ENCODE assay signal across 8 mouse cellular contexts in genomic region chr1:57995432-57996132, GRCm38 (mm10). TPM values are rescaled to one million over a fixed set of nuclear protein-coding genes. Genes with fewer than 3 reads are reported as not detected.
A peak's percentile ranks its signal among the peaks of the same experiment; 100 is the strongest.
DNase-seq lines count a peak whose midpoint lies in the region; ATAC-seq and TF ChIP-seq lines count a peak whose summit lies in the region.

Sgo2a (plus strand) TSS chr1:57995971.

- peak within 1 kb of the TSS; percentile 84 for H3K4me2 ChIP-seq in heart, embryonic 15.5 days
- H3K4me2 ChIP-seq in liver, embryonic 14.5 days (ENCODE audit: low read depth) = peak within 1 kb of the TSS; percentile 80
- peak within 1 kb of the TSS; percentile 79 for H3K4me2 ChIP-seq in neural tube, embryonic 11.5 days (ENCODE audit: low read depth)
- H3K4me2 ChIP-seq in stomach, postnatal 0 days (replicated peaks; ENCODE audit: low read depth) = peak within 1 kb of the TSS; percentile 79

- H3K9ac ChIP-seq in heart, embryonic 15.5 days = peak within 1 kb of the TSS; percentile 78
- peak within 1 kb of the TSS; percentile 98 for H3K9ac ChIP-seq in liver, embryonic 14.5 days (replicated peaks)
- H3K9ac ChIP-seq in neural tube, embryonic 11.5 days (ENCODE audit: low read length) = peak within 1 kb of the TSS; percentile 70
- H3K9ac ChIP-seq in stomach, postnatal 0 days (ENCODE audit: low read length) = peak within 1 kb of the TSS; percentile 67

- no peaks in the 10 kb centered on the region for H3K9me3 ChIP-seq in forebrain, embryonic 10.5 days
- no peaks in the 10 kb centered on the region for H3K9me3 ChIP-seq in heart, embryonic 15.5 days (replicated peaks)
- H3K9me3 ChIP-seq in liver, embryonic 14.5 days (ENCODE audit: control insufficient read depth, low read length) = no peaks in the 10 kb centered on the region
- H3K9me3 ChIP-seq in neural tube, embryonic 11.5 days (ENCODE audit: control insufficient read depth, low read length) = no peaks in the 10 kb centered on the region
- H3K9me3 ChIP-seq in stomach, postnatal 0 days (ENCODE audit: control insufficient read depth, low read length) = no peaks in the 10 kb centered on the region

- peak within 1 kb of the TSS; percentile 94 for H3K4me3 ChIP-seq in forebrain, embryonic 10.5 days
- H3K4me3 ChIP-seq in heart, embryonic 15.5 days = peak within 1 kb of the TSS; percentile 82
- H3K4me3 ChIP-seq in liver, embryonic 14.5 days (ENCODE audit: insufficient read depth in 1 of 2, low read depth in 2 of 2, low read length in 2 of 2) = peak within 1 kb of the TSS; percentile 76 to 99
- H3K4me3 ChIP-seq in neural tube, embryonic 11.5 days (ENCODE audit: low read depth, low read length) = peak within 1 kb of the TSS; percentile 81
- H3K4me3 ChIP-seq in stomach, postnatal 0 days (ENCODE audit: low read depth, low read length) = peak within 1 kb of the TSS; percentile 89

- no peaks in the 10 kb centered on the region for H3K27me3 ChIP-seq in forebrain, embryonic 10.5 days (ENCODE audit: poor library complexity, severe bottlenecking)
- H3K27me3 ChIP-seq in heart, embryonic 15.5 days = no peaks in the 10 kb centered on the region
- no peaks in the 10 kb centered on the region for H3K27me3 ChIP-seq in liver, embryonic 14.5 days (ENCODE audit: control insufficient read depth, insufficient read depth, low read length)
- H3K27me3 ChIP-seq in neural tube, embryonic 11.5 days (ENCODE audit: control insufficient read depth, insufficient read depth, low read length) = no peaks in the 10 kb centered on the region
- H3K27me3 ChIP-seq in stomach, postnatal 0 days (ENCODE audit: control insufficient read depth, insufficient read depth, low read length) = no peaks in the 10 kb centered on the region

- peaks cover 17% of the 10 kb centered on the region for H3K4me1 ChIP-seq in forebrain, embryonic 10.5 days
- peaks cover 15% of the 10 kb centered on the region for H3K4me1 ChIP-seq in heart, embryonic 15.5 days (replicated peaks)
- peaks cover 13 to 14% of the 10 kb centered on the region in 2 experiments for H3K4me1 ChIP-seq in liver, embryonic 14.5 days (replicated peaks; ENCODE audit: control insufficient read depth in 2 of 2, insufficient read depth in 2 of 2, low read length in 1 of 2)
- H3K4me1 ChIP-seq in neural tube, embryonic 11.5 days (ENCODE audit: control insufficient read depth, insufficient read depth, low read length) = peaks cover 10% of the 10 kb centered on the region
- no peaks in the 10 kb centered on the region for H3K4me1 ChIP-seq in stomach, postnatal 0 days (replicated peaks; ENCODE audit: control insufficient read depth, insufficient read depth)

- no peak for TF ChIP-seq EP300 in liver, embryonic 14.5 days (IDR thresholded peaks at IDR 0.05; ENCODE audit: low read depth)
- TF ChIP-seq EP300 in stomach, postnatal 0 days (optimal IDR thresholded peaks at IDR 0.05) = no peak

- DNase-seq in CD8-positive naive resting alpha-beta T cell, adult 2 months (ENCODE audit: low read depth in 2 of 2, low spot score in 2 of 2) = peak; percentile 80 to 89
- peak; percentile 86 for DNase-seq in c-Kit-positive CD71-negative TER-119-negative erythroid progenitor cells, embryonic 14.5 days (ENCODE audit: low read depth)
- DNase-seq in forebrain, embryonic 10.5 days (ENCODE audit: extremely low spot score, low spot score) = peak; percentile 95
- peak; percentile 95 to 96 for DNase-seq in kidney, postnatal 25 days
- peak; percentile 88 to 90 (median 88) for DNase-seq in liver, embryonic 14.5 days (ENCODE audit: low read depth in 3 of 3, low spot score in 3 of 3)
- DNase-seq in neural tube, embryonic 11.5 days (ENCODE audit: low spot score) = peak; percentile 96
- peak; percentile 96 for DNase-seq in stomach, postnatal 0 days (ENCODE audit: low spot score)

- H3K27ac ChIP-seq in forebrain, embryonic 10.5 days = peak within 1 kb of the TSS; percentile 97
- peak within 1 kb of the TSS; percentile 76 for H3K27ac ChIP-seq in heart, embryonic 15.5 days
- peak within 1 kb of the TSS; percentile 78 for H3K27ac ChIP-seq in liver, embryonic 14.5 days
- peak within 1 kb of the TSS; percentile 54; the same call in 1 of the 2 replicates for H3K27ac ChIP-seq in neural tube, embryonic 11.5 days (ENCODE audit: low read depth, low read length)
- peak within 1 kb of the TSS; percentile 49; the same call in 1 of the 2 replicates for H3K27ac ChIP-seq in stomach, postnatal 0 days (replicated peaks)

- ATAC-seq in heart, embryonic 15.5 days (replicated peaks; ENCODE audit: insufficient number of reproducible peaks, insufficient read depth, low FRiP score, low read depth) = peak; percentile 97
- ATAC-seq in liver, embryonic 14.5 days (ENCODE audit: insufficient read depth) = peak; percentile 96
- peak; percentile 98 for ATAC-seq in neural tube, embryonic 11.5 days (ENCODE audit: insufficient read depth, low FRiP score, low TSS enrichment)
- ATAC-seq in stomach, postnatal 0 days (ENCODE audit: low FRiP score, low TSS enrichment) = peak; percentile 99

- WGBS in forebrain, embryonic 10.5 days = 6% methylated on average over 30 of the region's 30 CpGs
- 7% methylated on average over 28 of the region's 30 CpGs for WGBS in heart, embryonic 15.5 days
- WGBS in liver, embryonic 14.5 days (ENCODE audit: insufficient replicate concordance) = 6% methylated on average over 30 of the region's 30 CpGs
- WGBS in neural tube, embryonic 11.5 days = 6% methylated on average over 30 of the region's 30 CpGs
- WGBS in stomach, postnatal 0 days = 7% methylated on average over 30 of the region's 30 CpGs

- H3K36me3 ChIP-seq in forebrain, embryonic 10.5 days (replicated peaks) = peaks cover 22% of the 10 kb centered on the region
- H3K36me3 ChIP-seq in heart, embryonic 15.5 days = no peaks in the 10 kb centered on the region
- H3K36me3 ChIP-seq in liver, embryonic 14.5 days (replicated peaks; ENCODE audit: control insufficient read depth, insufficient read depth, low read depth) = peaks cover 10% of the 10 kb centered on the region
- no peaks in the 10 kb centered on the region for H3K36me3 ChIP-seq in neural tube, embryonic 11.5 days (ENCODE audit: control insufficient read depth, insufficient read depth, low read length)
- H3K36me3 ChIP-seq in stomach, postnatal 0 days (ENCODE audit: control insufficient read depth, insufficient read depth, low read length) = no peaks in the 10 kb centered on the region

- no peak for TF ChIP-seq CTCF in liver, embryonic 14.5 days (IDR thresholded peaks at IDR 0.05; ENCODE audit: low read depth)
- no peak for TF ChIP-seq CTCF in stomach, postnatal 0 days (IDR thresholded peaks at IDR 0.05; ENCODE audit: low read depth)

RNA-seq across cellular contexts. Expression of gene Sgo2a, which starts in this region (rescaled TPM):
- polyA plus RNA-seq in forebrain, embryonic 10.5 days (2016; fragmentation: Nextera tagmentation; extraction: Ambion mirVana) = 23.9 and 24.3 TPM in 2 replicates
- polyA plus RNA-seq in heart, embryonic 15.5 days (2015; fragmentation: Nextera tagmentation; extraction: Ambion mirVana) = 14.2 and 16.2 TPM in 2 replicates
- 3.9 and 6.6 TPM in 2 replicates for polyA plus RNA-seq in liver, embryonic 14.5 days (2012; rRNA removed)
- polyA plus RNA-seq in liver, embryonic 14.5 days (2014; fragmentation: Nextera tagmentation; extraction: Ambion mirVana) = 9.5 and 11.1 TPM in 2 replicates
- 23.0 and 23.8 TPM in 2 replicates for polyA plus RNA-seq in neural tube, embryonic 11.5 days (2014; fragmentation: Nextera tagmentation; extraction: Ambion mirVana)
- polyA plus RNA-seq in stomach, postnatal 0 days (2015; fragmentation: Nextera tagmentation; extraction: Ambion mirVana) = 3.2 and 4.4 TPM in 2 replicates

Comparison
In these comparisons a context has a peak if more than half of its experiments do, and no peak if none do; other contexts are left out.
1. Peak in every context shown above with its lines: DNase-seq, ATAC-seq, H3K4me3 ChIP-seq and H3K27ac ChIP-seq.